Mouse (Mus musculus) left cerebral cortex, postnatal 14 days (tissue): Measurements from ENCODE around the gene Adam8. TPM values are rescaled to one million over a fixed set of nuclear protein-coding genes. Genes with fewer than 3 reads are reported as not detected.
A peak's percentile ranks its signal among the peaks of the same experiment; 100 is the strongest.

Experiments used
- DNase-seq, 2 experiments: peaks; one replicate each; pipeline ENCODE4 v3.0.0; 2021 to 2022; ENCODE audit warnings: low spot score in 2 of 2, mixed read lengths in 1 of 2
- intact Hi-C: fragments of 180-260 bp; cut with DNase I; formaldehyde crosslinking; loops from one replicate; pipeline ENCODE4 v1.15.1; 2025
- total RNA-seq, 2 experiments: library from RNA; stranded (reverse); gene quantifications; 2 replicates each; pipeline ENCODE4 v1.2.3; 2021

Adam8 gene
- total RNA-seq, 2 experiments from 2014 or later: 1.3 to 2.0 TPM

GRCm38 (mm10) chr7:139982058-139982457 lies 10.3 kb downstream of the Adam8 start:
- intact Hi-C loops: no loop called here
- DNase-seq: no peak

GRCm38 (mm10) chr7:139980778-139981177 lies 11.6 kb downstream of the Adam8 start:
- intact Hi-C loops: no loop called here
- DNase-seq: no peak

GRCm38 (mm10) chr7:139979011-139979719 lies 13.2 kb downstream of the Adam8 start:
- intact Hi-C loops: loop anchor here (10.0 kb wide), 1 partner anchor 166 kb away; no protein-coding TSS in a partner anchor

GRCm38 (mm10) chr7:139978278-139978892 lies 14.0 kb downstream of the Adam8 start, which contains the start of gene 6430531B16Rik:
Gene 6430531B16Rik, minus strand, starts transcription at chr7:139978755.
- peak; percentile 91 to 92 for DNase-seq
- intact Hi-C loops: loop anchor here (10.0 kb wide), 1 partner anchor 166 kb away; no protein-coding TSS in a partner anchor

More at GRCm38 (mm10) chr7:139979011-139979719, 13.2 kb downstream of the Adam8 start:
- no peak for DNase-seq

GRCm38 (mm10) chr7:139975471-139975870 lies 16.9 kb downstream of the Adam8 start:
- intact Hi-C loops: loop anchor here (10.0 kb wide), 1 partner anchor 169 kb away; no protein-coding TSS in a partner anchor

GRCm38 (mm10) chr7:139974307-139974706 lies 18.1 kb downstream of the Adam8 start:
- intact Hi-C loops: loop anchor here (10.0 kb wide), 1 partner anchor 170 kb away; no protein-coding TSS in a partner anchor
- no peak for DNase-seq

More at GRCm38 (mm10) chr7:139975471-139975870, 16.9 kb downstream of the Adam8 start:
- DNase-seq: no peak

- intact Hi-C loops: loop anchor here (10.0 kb wide), 1 partner anchor 172 kb away; no protein-coding TSS in a partner anchor
- DNase-seq: no peak
Measured at GRCm38 (mm10) chr7:139972923-139973331, 19.4 kb downstream of the Adam8 start.

- no peak for DNase-seq
- intact Hi-C loops: loop anchor here (10.0 kb wide), 1 partner anchor 173 kb away; no protein-coding TSS in a partner anchor
Measured at GRCm38 (mm10) chr7:139971436-139971835, 20.9 kb downstream of the Adam8 start.

GRCm38 (mm10) chr7:139970979-139971378 lies 21.4 kb downstream of the Adam8 start:
- DNase-seq: no peak
- intact Hi-C loops: loop anchor here (10.0 kb wide), 1 partner anchor 174 kb away; no protein-coding TSS in a partner anchor

- intact Hi-C loops: loop anchor here (10.0 kb wide), 1 partner anchor 174 kb away; no protein-coding TSS in a partner anchor
- no peak for DNase-seq
Measured at GRCm38 (mm10) chr7:139970216-139970919, 22.0 kb downstream of the Adam8 start.

- intact Hi-C loops: loop anchor here (1.0 to 10.0 kb wide), 2 partner anchors 94 to 175 kb away; no protein-coding TSS in a partner anchor
- peak; percentile 93 to 94 for DNase-seq
Measured at GRCm38 (mm10) chr7:139969348-139970130, 22.8 kb downstream of the Adam8 start.

GRCm38 (mm10) chr7:139968428-139968827 lies 23.9 kb downstream of the Adam8 start:
- intact Hi-C loops: no loop called here
- DNase-seq: no peak

- intact Hi-C loops: no loop called here
- DNase-seq: no peak
Measured at GRCm38 (mm10) chr7:139967175-139967574, 25.2 kb downstream of the Adam8 start.

- intact Hi-C loops: no loop called here
- DNase-seq: no peak
Measured at GRCm38 (mm10) chr7:139963814-139964213, 28.5 kb downstream of the Adam8 start.

GRCm38 (mm10) chr7:139961141-139961540 lies 31.2 kb downstream of the Adam8 start:
- intact Hi-C loops: no loop called here
- DNase-seq: no peak

- no peak for DNase-seq
Measured at GRCm38 (mm10) chr7:139957958-139958357, 34.4 kb downstream of the Adam8 start.

GRCm38 (mm10) chr7:139957437-139957836 lies 34.9 kb downstream of the Adam8 start:
- intact Hi-C loops: no loop called here
- DNase-seq: no peak

More at GRCm38 (mm10) chr7:139957958-139958357, 34.4 kb downstream of the Adam8 start:
- intact Hi-C loops: no loop called here

GRCm38 (mm10) chr7:139956658-139957057 lies 35.7 kb downstream of the Adam8 start:
- intact Hi-C loops: no loop called here
- DNase-seq: no peak

GRCm38 (mm10) chr7:139955505-139955904 lies 36.9 kb downstream of the Adam8 start:
- intact Hi-C loops: no loop called here
- no peak for DNase-seq
